Comparison of ENCODE assay signal across 8 mouse cellular contexts in genomic region chr11:19203968-19204367, GRCm38 (mm10).
DNase-seq lines count a peak whose midpoint lies in the region; ATAC-seq lines count a peak whose summit lies in the region.

No protein-coding gene starts in this region.

- H3K4me2 ChIP-seq in hindbrain, embryonic 15.5 days, result peak overlapping the region; percentile 21; the same call in 1 of the 2 replicates
- no peak overlapping the region for H3K4me2 ChIP-seq in midbrain, embryonic 12.5 days (replicated peaks)

- no peaks in the 10 kb centered on the region for H3K36me3 ChIP-seq in hindbrain, embryonic 15.5 days
- H3K36me3 ChIP-seq in hindbrain, embryonic 10.5 days, result no peaks in the 10 kb centered on the region
- no peaks in the 10 kb centered on the region for H3K36me3 ChIP-seq in midbrain, embryonic 12.5 days

- no peak overlapping the region for H3K9ac ChIP-seq in hindbrain, embryonic 15.5 days
- H3K9ac ChIP-seq in midbrain, embryonic 12.5 days (replicated peaks), result no peak overlapping the region

- no peak for DNase-seq in hindbrain, embryonic 10.5 days (ENCODE audit: low spot score)
- peak; percentile 30 for DNase-seq in cerebellum, adult 9-10 months
- peak; percentile 84 to 85 for DNase-seq in heart, adult 9 months (ENCODE audit: low spot score in 2 of 2)
- peak; percentile 37 to 48 for DNase-seq in layer of hippocampus, postnatal 10 days (ENCODE audit: low spot score in 2 of 2)
- DNase-seq in liver, result no peak
- DNase-seq in spleen, adult 18-20 months, result no peak

- no peaks in the 10 kb centered on the region for H3K9me3 ChIP-seq in hindbrain, embryonic 15.5 days
- H3K9me3 ChIP-seq in hindbrain, embryonic 10.5 days, result no peaks in the 10 kb centered on the region
- H3K9me3 ChIP-seq in midbrain, embryonic 12.5 days, result no peaks in the 10 kb centered on the region

- H3K27me3 ChIP-seq in hindbrain, embryonic 15.5 days, result no peaks in the 10 kb centered on the region
- H3K27me3 ChIP-seq in hindbrain, embryonic 10.5 days (ENCODE audit: insufficient read depth, poor library complexity, severe bottlenecking), result no peaks in the 10 kb centered on the region
- H3K27me3 ChIP-seq in midbrain, embryonic 12.5 days, result peaks cover 4% of the 10 kb centered on the region; the same call in 1 of the 2 replicates

- no peak overlapping the region for H3K4me3 ChIP-seq in hindbrain, embryonic 15.5 days
- H3K4me3 ChIP-seq in hindbrain, embryonic 10.5 days, result no peak overlapping the region
- H3K4me3 ChIP-seq in midbrain, embryonic 12.5 days, result no peak overlapping the region

- no peak overlapping the region; the same call in 1 of the 2 replicates for H3K27ac ChIP-seq in hindbrain, embryonic 15.5 days (replicated peaks)
- no peak overlapping the region for H3K27ac ChIP-seq in hindbrain, embryonic 10.5 days
- 0 out of 2 replicates have a peak overlapping the region, but pooled peaks have one; percentile 25 for H3K27ac ChIP-seq in midbrain, embryonic 12.5 days (replicated peaks)

- WGBS in hindbrain, embryonic 15.5 days, result 32% methylated on average over 5 of the region's 5 CpGs
- WGBS in hindbrain, embryonic 10.5 days, result 46% methylated on average over 5 of the region's 5 CpGs
- WGBS in midbrain, embryonic 12.5 days, result 26% methylated on average over 5 of the region's 5 CpGs

- ATAC-seq in hindbrain, embryonic 15.5 days (ENCODE audit: low FRiP score, low read depth), result no peak
- no peak for ATAC-seq in midbrain, embryonic 12.5 days (ENCODE audit: low FRiP score, low read depth)

- peaks cover 11% of the 10 kb centered on the region for H3K4me1 ChIP-seq in hindbrain, embryonic 15.5 days (replicated peaks)
- peaks cover 33% of the 10 kb centered on the region for H3K4me1 ChIP-seq in hindbrain, embryonic 10.5 days (replicated peaks)
- peaks cover 21% of the 10 kb centered on the region; the same call in 1 of the 2 replicates for H3K4me1 ChIP-seq in midbrain, embryonic 12.5 days

Comparison
In these comparisons a context has a peak if more than half of its experiments do, and no peak if none do; other contexts are left out.
1. DNase-seq: peak in cerebellum, adult 9-10 months (single experiment), heart, adult 9 months (2 of 2) and layer of hippocampus, postnatal 10 days (2 of 2); none in hindbrain, embryonic 10.5 days (single experiment), liver (single experiment) and spleen, adult 18-20 months (0 of 2).